Mouse (Mus musculus) myocyte (in vitro differentiated cells): ENCODE measurements at regions not wholly inside any gene's neighbourhood (a gene's known extent, or its start where the extent isn't known, plus 50 kb on each side); places are given as distances from the start of the nearest gene placed in this dataset.

ENCODE experiments used
- MAX ChIP-seq: IDR thresholded peaks from one replicate; pipeline ENCODE4 v1.6.1; 2011; ENCODE audit warnings: low read depth, mild to moderate bottlenecking, control low read depth
- MYOG ChIP-seq, 3 experiments: IDR thresholded peaks; one replicate each; pipeline ENCODE4 v1.6.1; 2011; ENCODE audit warnings: control low read depth in 2 of 3, low read depth in 2 of 3, mild to moderate bottlenecking in 2 of 3; ENCODE audit not compliant: insufficient read length in 2 of 3, control insufficient read depth in 1 of 3, insufficient read depth in 1 of 3
- POLR2A ChIP-seq: IDR thresholded peaks from one replicate; pipeline ENCODE4 v1.6.1; 2011; ENCODE audit warnings: low read depth, mild to moderate bottlenecking, control low read depth, moderate library complexity; ENCODE audit not compliant: insufficient read length

DNA sequence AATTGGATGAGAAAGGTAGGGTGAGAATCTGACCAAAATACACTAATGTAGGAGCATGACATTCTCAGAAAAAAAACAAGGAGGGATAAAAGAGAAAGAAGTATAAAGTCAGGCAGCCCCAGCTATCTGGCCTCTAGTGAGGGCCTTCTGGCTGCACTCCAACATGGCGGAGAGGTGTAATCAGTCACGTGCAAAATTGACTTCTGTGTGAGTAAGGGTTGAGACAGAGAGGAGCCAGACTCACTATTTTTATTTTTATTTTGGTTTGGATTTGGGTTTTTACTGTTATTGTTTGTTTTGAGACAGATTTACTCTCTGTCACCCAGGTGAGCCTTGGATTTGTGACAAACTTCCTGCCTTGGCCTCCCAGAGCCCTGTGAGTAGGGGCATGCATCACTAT, 174.0 kb upstream of the Tars start:
- no peak for TF ChIP-seq POLR2A
- no peak for TF ChIP-seq MAX
- TF ChIP-seq MYOG (IDR thresholded peaks at IDR 0.05; ENCODE audit: control insufficient read depth in 1 of 3, insufficient read depth in 1 of 3, insufficient read length in 2 of 3, low read depth in 2 of 3) = no peak
